Mouse (Mus musculus) left cerebral cortex, adult 8-10 months (tissue): ENCODE measurements at regions not wholly inside any gene's neighbourhood (a gene's known extent, or its start where the extent isn't known, plus 50 kb on each side); places are given as distances from the start of the nearest gene placed in this dataset.
"Not testable (repeated sequence)": the region's sequence is repeated elsewhere in the genome, so short reads cannot be mapped to it uniquely, and the experiment has no call there.

ENCODE experiments used
- DNase-seq, 2 experiments: peaks; one replicate each; pipeline ENCODE4 v3.0.0; 2022; ENCODE audit warnings: low spot score in 2 of 2

- DNase-seq: no peak
Observed at GRCm38 (mm10) chr16:73182776-73183175, 874.7 kb downstream of the Robo1 start.

GRCm38 (mm10) chr16:73182258-73182657, 874.2 kb downstream of the Robo1 start:
- DNase-seq: no peak

- no peak for DNase-seq
Observed at GRCm38 (mm10) chr16:73155447-73155846, 847.3 kb downstream of the Robo1 start.

GRCm38 (mm10) chr16:73127927-73128326, 819.8 kb downstream of the Robo1 start:
- DNase-seq: not testable (repeated sequence)

- DNase-seq: no peak
Observed at GRCm38 (mm10) chr16:73120568-73120967, 812.5 kb downstream of the Robo1 start.

GRCm38 (mm10) chr16:73117338-73117737, 809.2 kb downstream of the Robo1 start:
- no peak for DNase-seq

GRCm38 (mm10) chr16:73108021-73108452, 799.9 kb downstream of the Robo1 start:
- DNase-seq: no peak

GRCm38 (mm10) chr16:73107608-73108007, 799.5 kb downstream of the Robo1 start:
- DNase-seq: no peak

- DNase-seq: peak in 1 of 2 experiments; percentile 45
Observed at GRCm38 (mm10) chr16:73105496-73105895, 797.4 kb downstream of the Robo1 start.

- DNase-seq: no peak
Observed at GRCm38 (mm10) chr16:73100273-73100672, 792.2 kb downstream of the Robo1 start.

GRCm38 (mm10) chr16:73098760-73099159, 790.7 kb downstream of the Robo1 start:
- no peak for DNase-seq

- DNase-seq: no peak
Observed at GRCm38 (mm10) chr16:73097176-73097575, 789.1 kb downstream of the Robo1 start.

- no peak for DNase-seq
Observed at GRCm38 (mm10) chr16:73096091-73097083, 788.3 kb downstream of the Robo1 start.
